Mouse (Mus musculus): ENCODE data around the gene B3gnt8.

GRCm38 (mm10) chr7:25683474-25684180 lies 57.2 kb downstream of the B3gnt8 start:
- TF ChIP-seq CTCF (IDR thresholded peaks at IDR 0.05; ENCODE audit: extremely low read depth, insufficient read depth, low read length) (no peak), POLR2A (IDR thresholded peaks at IDR 0.05; ENCODE audit: extremely low read depth, insufficient read depth, low read length) (no peak)
